Mouse (Mus musculus): Measurements from ENCODE around the gene Apln.

DNA sequence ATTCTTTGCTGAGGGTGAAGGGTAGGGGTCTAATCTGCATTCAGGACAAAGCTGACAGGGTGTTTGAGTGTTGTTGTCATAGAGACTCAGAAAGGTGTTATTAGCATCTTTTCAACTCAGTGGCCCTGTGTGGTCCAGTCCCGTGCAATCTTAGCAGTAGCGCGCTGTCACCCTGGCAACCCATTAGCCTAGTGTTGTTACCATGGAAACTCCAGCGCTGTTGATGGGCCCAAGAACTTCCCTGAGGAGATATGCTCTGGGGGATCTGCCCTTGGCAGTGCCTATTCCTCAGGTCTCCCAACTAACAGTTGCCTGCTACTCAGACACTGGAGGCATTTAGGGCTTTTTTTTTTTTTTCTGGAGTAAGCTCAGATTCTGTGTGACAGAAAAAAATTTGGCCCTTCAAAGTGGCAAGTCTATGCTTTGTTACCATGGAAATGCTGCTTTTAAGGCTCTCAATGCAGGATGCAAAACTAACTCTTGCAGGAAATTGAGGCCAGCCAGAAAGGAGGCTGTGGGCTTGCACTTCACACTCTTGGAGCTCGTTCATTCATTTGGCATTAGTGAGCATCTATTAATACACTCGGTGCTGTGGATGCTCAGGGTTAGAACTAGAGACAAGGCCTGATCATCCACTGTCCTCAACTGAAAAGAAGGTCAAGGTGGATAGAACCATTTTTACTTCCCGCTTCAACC is 17.6 kb downstream of the Apln start:
- no peak for TF ChIP-seq CTCF (IDR thresholded peaks at IDR 0.05; ENCODE audit: borderline replicate concordance, control insufficient read depth, extremely low read depth, insufficient read depth, low read length, poor library complexity)
- TF ChIP-seq POLR2A (IDR thresholded peaks at IDR 0.05; ENCODE audit: control insufficient read depth, extremely low read depth, insufficient read depth, low read length, poor library complexity) = no peak
